Mouse (Mus musculus): ENCODE measurements around the gene Nars2.

Gene Nars2

DNA sequence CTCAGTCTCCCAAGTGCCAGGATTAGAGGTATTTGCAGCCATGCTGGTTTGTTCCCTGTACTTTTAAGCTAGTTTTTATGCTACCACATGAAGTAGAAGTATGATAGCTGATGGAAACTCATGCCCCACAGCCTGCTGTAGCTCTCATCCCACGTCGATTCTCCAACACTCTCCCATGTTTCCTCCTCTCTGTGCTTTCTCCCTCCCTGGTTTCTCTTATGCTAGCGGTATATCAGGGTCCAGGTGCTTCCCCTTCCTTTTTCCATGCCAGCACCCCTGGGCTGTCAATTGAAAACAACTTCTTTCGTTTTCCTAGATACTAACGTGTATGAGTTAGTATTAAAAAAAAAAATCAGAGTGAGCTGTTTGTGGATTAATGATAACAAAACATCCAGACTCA lies 120.8 kb downstream of the Nars2 start:
- no peak for DNase-seq (ENCODE audit: low read depth, low spot score)

DNA sequence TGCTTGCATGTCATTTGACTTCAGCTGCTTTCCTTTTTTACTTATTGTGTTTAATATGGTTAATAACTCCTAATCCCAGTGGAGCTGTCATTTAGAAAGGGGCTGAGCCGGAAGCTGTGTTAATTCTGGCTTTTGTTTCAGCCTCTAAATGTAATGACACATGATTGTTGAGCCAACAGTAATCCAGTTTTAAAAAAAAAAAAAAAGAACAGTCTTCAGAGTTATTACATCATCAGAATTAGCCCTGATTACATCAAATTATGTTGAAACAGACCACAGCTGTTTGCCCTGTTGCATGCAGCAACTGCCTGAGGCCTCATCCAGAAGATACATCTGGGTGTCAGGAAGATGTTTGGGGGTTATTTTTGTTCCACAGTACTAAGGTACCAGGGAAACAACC lies 123.7 kb downstream of the Nars2 start:
- no peak for DNase-seq (ENCODE audit: low read depth, low spot score)

DNA sequence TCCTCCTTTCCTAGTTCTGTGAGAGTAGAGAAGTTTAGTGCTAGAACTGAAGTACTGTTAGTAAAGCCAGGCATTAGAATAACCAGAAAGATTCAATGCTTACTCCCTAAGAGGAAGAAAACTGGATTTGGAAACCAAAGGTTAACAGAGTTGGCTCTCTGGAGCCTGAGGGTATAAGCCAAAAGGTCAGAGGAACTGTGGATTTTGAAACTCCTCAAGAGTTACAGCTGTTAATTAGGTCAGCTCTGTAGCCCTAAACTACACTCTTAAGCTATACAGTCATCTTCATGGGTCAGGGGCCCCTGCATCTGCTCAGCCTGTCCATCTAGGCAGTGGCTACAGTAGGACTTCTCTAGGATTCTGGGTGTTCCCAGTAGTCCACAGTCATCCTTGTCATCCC lies 125.7 kb downstream of the Nars2 start:
- no peak for DNase-seq (ENCODE audit: low read depth, low spot score)

DNA sequence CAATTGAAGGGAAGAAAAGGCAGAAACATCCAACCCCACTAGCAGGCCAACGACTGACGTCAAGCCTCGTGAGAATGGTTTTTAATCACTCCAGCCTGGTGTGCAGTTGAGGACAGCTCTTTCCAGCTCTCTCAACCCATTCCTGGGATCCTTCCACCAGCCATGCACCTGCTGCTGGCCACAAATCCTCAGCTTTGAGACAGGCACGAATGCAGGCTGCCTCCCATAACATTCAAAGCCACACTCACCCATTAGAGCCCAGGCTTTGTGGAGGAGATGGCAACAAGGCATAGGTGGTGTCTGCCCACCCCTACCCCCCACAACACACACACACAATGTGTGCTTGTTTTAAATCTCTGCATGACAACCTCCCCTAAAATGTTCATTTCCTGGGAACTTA lies 127.4 kb downstream of the Nars2 start:
- no peak for DNase-seq (ENCODE audit: low read depth, low spot score)

DNA sequence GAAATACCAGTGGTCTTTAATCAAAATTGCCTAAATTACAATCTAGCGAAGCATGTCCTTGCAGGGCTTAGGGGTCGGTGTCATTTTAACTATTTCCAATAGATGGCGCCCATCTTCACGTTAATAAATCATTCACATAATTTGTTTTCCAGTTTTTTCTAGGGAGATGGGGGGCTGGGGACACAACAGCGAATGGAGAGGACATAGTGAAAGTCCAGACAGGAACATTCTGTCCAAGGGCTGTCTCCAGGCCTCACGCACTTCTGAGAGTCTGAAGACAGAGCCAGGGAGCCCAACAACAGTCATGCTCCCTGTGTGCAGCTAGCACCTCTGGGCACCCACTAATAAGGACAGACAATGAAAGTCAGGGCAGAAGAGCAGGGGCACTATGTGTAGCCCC lies 127.8 kb downstream of the Nars2 start:
- peak; percentile 19 for DNase-seq (ENCODE audit: low read depth, low spot score)

DNA sequence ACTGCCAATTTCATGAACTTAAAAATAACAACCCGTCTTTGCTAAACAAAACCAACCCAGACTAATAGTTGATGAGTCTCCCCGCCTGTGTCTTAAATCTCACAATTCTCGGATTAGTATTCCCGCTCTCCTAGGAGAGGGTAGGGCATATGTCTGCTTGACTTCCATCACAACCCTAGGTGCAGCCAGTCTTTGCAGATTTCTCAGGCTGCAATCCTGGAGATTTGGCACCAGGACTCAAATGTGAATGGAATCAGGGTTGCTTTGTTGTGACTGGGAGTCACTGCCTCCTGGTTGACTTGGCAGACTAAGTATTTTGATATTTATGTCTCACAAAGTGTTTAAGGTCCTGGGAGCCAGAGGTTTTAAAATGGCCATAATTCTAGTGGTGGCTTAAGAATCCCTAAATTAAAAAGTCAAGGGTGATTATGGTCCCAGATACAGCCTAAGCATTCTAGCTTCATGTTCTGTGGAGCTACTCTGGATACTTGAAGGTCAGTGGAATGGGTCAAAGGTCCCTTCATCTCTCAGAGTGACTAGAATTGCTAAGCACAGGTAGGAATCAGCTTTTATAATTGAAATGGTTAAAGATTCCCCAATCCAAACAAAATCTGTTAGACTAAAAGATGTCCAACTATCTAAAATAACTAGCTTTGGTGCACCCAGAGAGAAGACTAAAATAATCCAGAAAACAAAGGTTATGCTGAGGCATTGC lies 128.5 kb downstream of the Nars2 start:
- no peak for DNase-seq (ENCODE audit: low read depth, low spot score)

DNA sequence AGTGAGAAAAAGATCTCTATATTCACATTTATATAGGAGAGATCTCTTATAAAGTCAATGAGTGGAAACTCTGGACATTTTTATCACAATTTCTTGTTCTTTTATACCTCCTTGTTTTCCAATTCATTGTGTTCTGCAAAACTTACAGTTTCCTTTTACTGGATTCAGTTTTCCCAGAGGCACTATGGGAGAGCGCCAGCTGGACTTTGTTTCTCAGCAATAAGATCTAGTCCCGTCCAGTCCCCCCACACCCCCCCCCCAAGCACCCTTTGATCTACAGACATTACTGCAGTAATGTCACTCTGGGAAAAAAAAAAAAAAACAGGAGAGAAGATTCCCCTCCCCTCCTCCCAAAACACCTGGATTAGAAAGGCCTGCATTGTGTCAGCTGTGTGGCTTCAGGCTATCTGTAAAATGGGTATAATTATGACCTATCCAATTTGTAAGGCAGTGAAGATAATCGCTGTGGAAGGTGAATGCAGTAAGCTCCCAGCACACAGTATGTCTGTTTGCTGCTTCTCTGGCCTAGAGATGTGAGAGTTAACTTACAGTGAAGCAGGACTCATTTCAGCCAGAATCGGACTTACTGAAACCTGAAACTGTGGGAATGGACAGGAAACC lies 129.4 kb downstream of the Nars2 start:
- no peak for DNase-seq (ENCODE audit: low read depth, low spot score)

DNA sequence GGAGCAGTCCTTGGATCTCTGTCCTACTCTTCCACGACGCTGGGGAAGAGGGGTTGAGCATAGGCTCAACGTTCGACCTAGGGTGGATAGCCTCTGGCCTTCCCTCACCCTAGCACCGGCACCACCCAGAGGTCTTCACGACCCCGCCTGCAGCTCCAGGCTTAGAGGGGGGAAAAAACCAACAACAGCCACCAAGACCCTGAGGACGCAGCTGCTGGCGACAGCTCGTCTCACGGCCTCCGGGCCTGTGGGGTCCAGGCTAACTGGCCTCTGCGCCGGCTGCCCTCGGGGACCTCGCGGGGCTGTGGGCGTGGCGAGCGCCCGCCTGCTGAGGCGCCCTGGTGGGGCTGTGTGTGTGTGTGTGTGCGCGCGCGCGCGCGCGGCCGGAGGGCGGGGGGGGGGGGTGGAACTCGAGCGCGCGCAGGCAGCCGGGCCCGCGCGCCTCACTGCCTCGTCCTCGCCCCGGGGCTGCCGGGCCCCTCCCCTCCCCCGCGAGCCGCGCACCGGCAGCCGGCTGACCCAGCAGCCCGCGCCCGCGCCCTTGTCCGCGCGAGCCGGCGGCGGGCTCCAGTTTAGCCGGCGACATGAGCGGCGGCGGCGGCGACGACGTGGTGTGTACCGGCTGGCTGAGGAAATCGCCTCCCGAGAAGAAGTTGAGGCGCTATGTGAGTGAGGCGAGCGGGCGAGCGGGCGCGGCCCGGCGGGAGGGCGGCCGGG lies 130.1 kb downstream of the Nars2 start, which contains the start of gene Gab2:
TSS of gene Gab2 (plus strand) at position 345 of the 717 bp plus-strand sequence.
- DNase-seq (ENCODE audit: low read depth, low spot score): peak; percentile 60

DNA sequence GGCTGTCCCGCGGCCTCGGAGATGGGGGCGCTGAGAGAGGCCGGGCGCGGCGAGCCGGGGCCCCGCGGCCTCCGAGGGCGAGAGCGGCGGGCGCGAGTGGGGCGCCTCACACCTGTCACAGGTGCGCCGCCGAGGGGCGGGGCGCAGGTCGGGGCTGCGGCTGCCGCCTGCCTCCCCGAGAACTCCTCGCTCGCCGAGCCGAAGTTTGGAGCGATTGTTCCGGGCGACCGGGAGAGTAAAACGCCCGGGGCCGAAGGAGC lies 130.6 kb downstream of the Nars2 start:
- DNase-seq (ENCODE audit: low read depth, low spot score): no peak

DNA sequence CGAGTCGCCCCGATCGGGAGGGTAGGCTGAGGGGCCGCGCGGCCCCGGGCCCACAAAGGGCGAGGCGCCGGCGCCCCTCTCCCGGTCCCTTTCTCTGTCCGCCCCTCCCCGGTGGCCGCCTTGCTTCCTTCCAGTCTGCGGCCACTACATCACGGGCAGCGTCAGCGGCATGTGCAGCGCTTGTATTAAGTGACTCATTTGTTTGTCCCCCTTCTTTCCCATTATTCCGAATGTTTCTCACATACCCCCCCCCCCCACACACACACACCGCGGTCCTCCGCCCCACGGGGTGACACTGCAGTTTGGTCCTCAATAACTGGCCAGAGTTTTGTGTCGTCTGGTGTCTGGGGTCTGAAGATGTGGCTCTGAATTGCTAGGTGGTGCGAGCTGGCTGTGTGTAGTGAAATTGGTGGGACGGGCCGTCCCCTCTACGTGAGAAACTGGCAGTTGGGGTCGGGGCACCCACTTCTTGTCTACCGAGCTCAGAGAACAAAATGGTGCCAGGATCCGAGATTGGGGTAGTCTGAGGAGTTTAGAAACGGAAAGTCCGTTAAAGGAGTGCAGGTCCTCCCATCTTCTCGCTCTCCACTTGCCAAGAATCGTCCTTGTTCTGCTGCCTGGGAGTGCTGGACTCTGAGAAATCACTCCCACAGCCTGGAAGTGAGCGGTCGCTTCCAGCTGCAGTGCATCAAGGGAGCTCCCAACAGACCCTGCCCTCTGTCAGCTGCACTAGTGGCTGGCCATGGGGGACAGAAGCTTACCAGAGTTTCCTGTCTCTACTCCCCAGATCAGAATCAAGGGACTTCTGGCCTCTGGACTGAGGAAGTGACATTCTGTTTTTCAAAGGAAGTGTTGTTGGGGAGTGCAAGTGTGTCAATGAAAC lies 131.2 kb downstream of the Nars2 start:
- DNase-seq (ENCODE audit: low read depth, low spot score): peak; percentile 39

DNA sequence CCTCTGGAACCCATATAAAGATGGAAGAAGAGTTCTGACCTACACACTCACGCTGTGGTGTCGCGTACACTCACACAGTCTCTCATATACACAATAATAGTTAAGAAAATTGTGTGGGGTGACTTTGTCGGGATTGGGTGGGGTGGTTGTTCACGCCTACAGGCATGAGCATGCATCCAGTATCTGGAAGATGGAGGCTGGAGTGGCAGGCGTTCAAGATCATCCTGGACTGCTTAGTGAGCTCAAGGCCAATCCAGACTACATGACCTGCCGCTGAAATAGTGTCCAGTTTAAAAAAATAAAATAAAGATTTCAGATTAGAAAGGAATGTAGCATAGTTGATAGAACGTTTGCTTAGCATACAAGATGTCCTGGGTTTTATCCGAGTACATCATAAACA lies 132.3 kb downstream of the Nars2 start:
- peak; percentile 7 for DNase-seq (ENCODE audit: low read depth, low spot score)

DNA sequence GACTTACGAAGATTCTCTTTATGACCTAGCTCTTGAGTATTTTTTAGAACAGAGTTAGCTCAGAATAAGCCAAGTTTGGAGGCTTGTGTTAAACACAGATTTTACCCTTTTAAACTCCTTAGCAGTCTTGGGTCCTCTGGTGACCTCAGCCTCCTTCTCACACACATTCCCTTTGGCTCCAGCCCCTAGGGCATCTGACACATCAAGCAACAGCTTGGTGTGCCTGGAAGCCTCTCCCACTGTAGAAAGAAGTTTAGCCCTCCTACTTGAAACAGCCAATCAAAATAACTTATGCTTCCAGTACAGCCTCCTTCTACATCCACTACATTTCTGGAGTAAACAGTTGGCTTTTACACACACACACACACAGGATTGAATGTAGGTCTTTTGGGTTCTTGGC lies 132.9 kb downstream of the Nars2 start:
- DNase-seq (ENCODE audit: low read depth, low spot score): no peak

DNA sequence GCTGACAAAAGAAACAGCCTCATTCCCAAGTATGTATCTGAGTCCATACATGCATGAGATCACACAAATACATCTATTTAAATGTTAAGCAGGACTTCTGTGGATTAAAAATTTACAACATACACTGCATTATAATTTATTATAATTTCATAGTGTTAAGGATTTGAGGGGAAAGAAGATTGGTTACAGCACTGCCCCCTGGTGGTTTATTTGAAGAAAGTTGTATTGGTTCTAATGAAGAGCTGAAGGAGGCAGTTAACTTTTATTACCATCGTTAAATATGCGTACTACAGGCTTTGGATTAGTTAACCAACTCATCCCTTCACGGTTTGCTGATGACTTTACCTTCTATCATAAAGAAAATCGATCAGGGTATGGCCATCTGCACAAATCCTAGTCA lies 134.0 kb downstream of the Nars2 start:
- DNase-seq (ENCODE audit: low read depth, low spot score): peak; percentile 47

DNA sequence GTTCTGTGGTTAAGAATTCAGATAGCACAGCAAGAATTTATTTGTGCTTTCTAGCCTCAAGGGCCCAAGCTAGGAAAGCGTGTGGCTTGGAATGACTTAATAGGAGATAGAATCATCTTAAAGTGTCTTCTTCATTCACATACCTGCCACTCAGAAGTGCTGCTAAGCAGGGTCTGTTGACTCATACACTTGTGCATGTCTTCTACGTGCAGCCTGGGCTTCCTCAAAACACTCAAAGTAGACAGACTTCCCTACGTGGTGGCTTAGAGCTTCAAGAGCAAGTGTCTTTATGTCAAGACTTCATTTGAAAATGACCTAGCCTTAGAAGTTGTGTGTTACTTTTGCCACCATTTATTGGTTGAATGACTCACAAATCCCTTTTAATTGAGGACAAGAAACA lies 142.9 kb downstream of the Nars2 start:
- DNase-seq (ENCODE audit: low read depth, low spot score): no peak

DNA sequence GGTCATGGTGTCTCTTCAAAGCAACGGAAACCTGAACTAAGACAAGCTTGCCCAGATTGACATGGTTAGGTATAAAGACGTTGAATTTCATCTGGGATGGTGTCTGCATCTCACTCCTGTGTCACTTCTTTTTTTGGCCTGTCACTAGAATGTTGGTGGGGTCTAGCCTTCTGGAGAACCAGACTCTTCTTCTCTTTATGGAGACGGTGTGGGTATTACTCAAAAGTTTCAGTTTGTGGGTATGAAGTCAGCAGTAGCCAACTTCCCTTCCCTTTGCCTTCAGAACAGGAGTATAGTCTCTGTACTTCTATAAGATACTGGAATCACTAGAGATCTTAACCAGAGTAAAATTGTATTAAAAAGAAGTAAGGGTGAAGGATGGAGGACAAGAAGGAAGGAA lies 156.8 kb downstream of the Nars2 start:
- DNase-seq (ENCODE audit: low read depth, low spot score): no peak

Data from CD4-positive helper T cell, adult 2 months (primary cell).